Mouse (Mus musculus): ENCODE measurements around the gene Nmnat3. TPM values are rescaled to one million over a fixed set of nuclear protein-coding genes. Genes with fewer than 3 reads are reported as not detected.
"Not testable (repeated sequence)": the region's sequence is repeated elsewhere in the genome, so short reads cannot be mapped to it uniquely, and the experiment has no call there.

Gene Nmnat3
- 5.2 and 5.3 TPM in 2 replicates for polyA plus RNA-seq (2014; fragmentation: Nextera tagmentation; extraction: Ambion mirVana)

DNA sequence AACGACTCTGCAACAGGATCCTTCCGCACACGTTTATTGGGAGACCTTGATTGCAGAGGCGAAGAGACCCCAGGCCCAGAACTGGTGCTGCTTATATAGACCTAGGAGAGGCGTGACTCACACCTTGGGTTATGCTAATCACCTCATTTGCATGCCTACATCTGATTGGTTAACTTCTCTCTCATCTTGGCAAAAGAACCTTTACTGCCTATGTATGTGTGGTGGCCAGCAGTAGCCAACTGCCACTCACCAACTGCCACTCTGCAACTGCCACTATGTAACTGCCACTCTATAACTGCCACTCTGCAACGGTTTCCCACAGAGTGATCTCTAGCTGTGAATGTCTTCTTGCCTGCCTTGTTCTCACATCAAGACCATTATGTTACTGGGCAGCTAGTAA, at the start of gene Nmnat3:
TSS of gene Nmnat3 (plus strand) at position 301 of the 400 bp plus-strand sequence.
- ATAC-seq (ENCODE audit: insufficient read depth); H3K4me2 ChIP-seq: not testable (repeated sequence)

GRCm38 (mm10) chr9:98243481-98243880, 43.8 kb upstream of the Nmnat3 start:
- no peaks in the 10 kb centered on the region for H3K9me3 ChIP-seq (ENCODE audit: low read depth, low read length)
- no peak for DNase-seq
- no peaks in the 10 kb centered on the region for H3K36me3 ChIP-seq (ENCODE audit: insufficient read depth)
- H3K27ac ChIP-seq (ENCODE audit: low read depth), result no peak overlapping the region
- TF ChIP-seq CTCF (IDR thresholded peaks at IDR 0.05; ENCODE audit: low read depth), result no peak
- ATAC-seq (ENCODE audit: insufficient read depth), result no peak
- no peaks in the 10 kb centered on the region for H3K4me1 ChIP-seq (ENCODE audit: insufficient read depth)
- WGBS, result 87% methylated on average over 2 of the region's 2 CpGs
- H3K4me2 ChIP-seq, result no peak overlapping the region
- H3K4me3 ChIP-seq (ENCODE audit: low read depth, low read length), result no peak overlapping the region
- no peak overlapping the region for H3K9ac ChIP-seq
- no peaks in the 10 kb centered on the region for H3K27me3 ChIP-seq (ENCODE audit: insufficient read depth, low read length)

More for the DNA sequence above, at the start of gene Nmnat3:
- H3K4me1 ChIP-seq (ENCODE audit: insufficient read depth); H3K36me3 ChIP-seq (ENCODE audit: insufficient read depth); DNase-seq; H3K27ac ChIP-seq (ENCODE audit: low read depth); H3K27me3 ChIP-seq (ENCODE audit: insufficient read depth, low read length); H3K9me3 ChIP-seq (ENCODE audit: low read depth, low read length); H3K9ac ChIP-seq; H3K4me3 ChIP-seq (ENCODE audit: low read depth, low read length): not testable (repeated sequence)
- WGBS, result 77% methylated on average over 6 of the region's 6 CpGs

GRCm38 (mm10) chr9:98244223-98244622, 43.0 kb upstream of the Nmnat3 start:
- peak; percentile 50 for DNase-seq
- ATAC-seq (ENCODE audit: insufficient read depth), result no peak

DNA sequence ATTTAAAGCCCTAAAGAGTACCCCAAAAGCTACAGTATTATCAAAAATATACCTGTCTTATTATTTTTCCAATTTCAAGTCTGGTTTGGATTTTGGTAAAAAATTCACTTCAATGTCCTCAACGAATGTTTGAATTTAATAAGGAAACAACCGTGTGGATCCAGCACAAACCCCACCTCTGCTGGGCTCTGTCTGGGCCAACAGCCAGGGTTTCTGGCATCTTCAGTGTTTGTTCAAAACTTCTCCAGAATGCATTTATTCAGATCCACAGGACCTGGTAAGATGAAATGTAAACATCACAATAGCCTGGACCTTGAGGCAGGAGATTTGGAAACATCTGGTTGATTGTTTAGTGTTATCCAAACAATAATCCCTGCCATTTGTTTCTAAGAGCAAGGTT, 42.0 kb upstream of the Nmnat3 start:
- WGBS, result 65% methylated on average over 2 of the region's 2 CpGs
- H3K9ac ChIP-seq, result no peak overlapping the region
- no peaks in the 10 kb centered on the region for H3K4me1 ChIP-seq (ENCODE audit: insufficient read depth)
- TF ChIP-seq CTCF (IDR thresholded peaks at IDR 0.05; ENCODE audit: low read depth), result no peak
- H3K4me3 ChIP-seq (ENCODE audit: low read depth, low read length), result no peak overlapping the region
- no peak overlapping the region for H3K27ac ChIP-seq (ENCODE audit: low read depth)
- DNase-seq (no peak), ATAC-seq (ENCODE audit: insufficient read depth) (no peak)
- no peaks in the 10 kb centered on the region for H3K36me3 ChIP-seq (ENCODE audit: insufficient read depth)
- H3K27me3 ChIP-seq (ENCODE audit: insufficient read depth, low read length), result no peaks in the 10 kb centered on the region
- H3K4me2 ChIP-seq, result no peak overlapping the region
- H3K9me3 ChIP-seq (ENCODE audit: low read depth, low read length), result no peaks in the 10 kb centered on the region

More at GRCm38 (mm10) chr9:98244223-98244622, 43.0 kb upstream of the Nmnat3 start:
- Histone ChIP-seq H3K27me3 (ENCODE audit: insufficient read depth, low read length) (no peaks in the 10 kb centered on the region), H3K4me2 (no peak overlapping the region), H3K36me3 (ENCODE audit: insufficient read depth) (no peaks in the 10 kb centered on the region), H3K9me3 (ENCODE audit: low read depth, low read length) (no peaks in the 10 kb centered on the region), H3K9ac (no peak overlapping the region), H3K4me3 (ENCODE audit: low read depth, low read length) (no peak overlapping the region), H3K27ac (ENCODE audit: low read depth) (no peak overlapping the region), H3K4me1 (ENCODE audit: insufficient read depth) (no peaks in the 10 kb centered on the region)
- 43% methylated on average over 2 of the region's 2 CpGs for WGBS
- TF ChIP-seq CTCF (IDR thresholded peaks at IDR 0.05; ENCODE audit: low read depth), result peak; percentile 61

DNA sequence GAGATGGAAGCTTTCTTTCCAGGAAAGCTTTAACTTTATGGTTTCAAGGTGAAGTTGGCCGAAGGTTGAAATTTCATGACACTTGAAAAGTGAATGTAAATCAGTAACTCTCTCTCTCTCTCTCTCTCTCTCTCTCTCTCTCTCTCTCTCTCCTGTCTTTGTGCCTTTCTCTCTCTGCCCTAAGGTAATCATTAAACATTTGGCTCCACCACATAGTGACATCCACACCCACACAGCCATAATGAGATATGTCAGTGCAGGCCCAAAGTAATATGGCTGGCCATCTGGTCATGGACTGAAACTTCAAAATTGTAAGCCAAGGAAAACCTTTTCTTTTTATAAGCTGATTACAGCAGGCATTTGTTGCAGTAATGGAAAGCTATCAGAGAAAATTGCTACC, 40.9 kb upstream of the Nmnat3 start:
- WGBS, result 78% methylated on average over 1 of the region's 1 CpGs
- DNase-seq, result no peak
- H3K9me3 ChIP-seq (ENCODE audit: low read depth, low read length), result no peaks in the 10 kb centered on the region
- H3K4me2 ChIP-seq, result no peak overlapping the region
- H3K27me3 ChIP-seq (ENCODE audit: insufficient read depth, low read length), result no peaks in the 10 kb centered on the region
- H3K4me3 ChIP-seq (ENCODE audit: low read depth, low read length), result no peak overlapping the region
- no peak overlapping the region for H3K9ac ChIP-seq
- no peak for TF ChIP-seq CTCF (IDR thresholded peaks at IDR 0.05; ENCODE audit: low read depth)
- H3K4me1 ChIP-seq (ENCODE audit: insufficient read depth), result no peaks in the 10 kb centered on the region
- ATAC-seq (ENCODE audit: insufficient read depth), result no peak
- H3K36me3 ChIP-seq (ENCODE audit: insufficient read depth), result no peaks in the 10 kb centered on the region
- no peak overlapping the region for H3K27ac ChIP-seq (ENCODE audit: low read depth)

GRCm38 (mm10) chr9:98260210-98260609, 27.0 kb upstream of the Nmnat3 start:
- H3K9ac ChIP-seq, result no peak overlapping the region
- no peak for ATAC-seq (ENCODE audit: insufficient read depth)
- no peak overlapping the region for H3K27ac ChIP-seq (ENCODE audit: low read depth)
- no peaks in the 10 kb centered on the region for H3K9me3 ChIP-seq (ENCODE audit: low read depth, low read length)
- DNase-seq, result no peak
- no peaks in the 10 kb centered on the region for H3K4me1 ChIP-seq (ENCODE audit: insufficient read depth)
- no peaks in the 10 kb centered on the region for H3K27me3 ChIP-seq (ENCODE audit: insufficient read depth, low read length)
- no peak for TF ChIP-seq CTCF (IDR thresholded peaks at IDR 0.05; ENCODE audit: low read depth)
- 79% methylated on average over 8 of the region's 8 CpGs for WGBS
- no peak overlapping the region for H3K4me2 ChIP-seq
- no peak overlapping the region for H3K4me3 ChIP-seq (ENCODE audit: low read depth, low read length)
- H3K36me3 ChIP-seq (ENCODE audit: insufficient read depth), result no peaks in the 10 kb centered on the region

DNA sequence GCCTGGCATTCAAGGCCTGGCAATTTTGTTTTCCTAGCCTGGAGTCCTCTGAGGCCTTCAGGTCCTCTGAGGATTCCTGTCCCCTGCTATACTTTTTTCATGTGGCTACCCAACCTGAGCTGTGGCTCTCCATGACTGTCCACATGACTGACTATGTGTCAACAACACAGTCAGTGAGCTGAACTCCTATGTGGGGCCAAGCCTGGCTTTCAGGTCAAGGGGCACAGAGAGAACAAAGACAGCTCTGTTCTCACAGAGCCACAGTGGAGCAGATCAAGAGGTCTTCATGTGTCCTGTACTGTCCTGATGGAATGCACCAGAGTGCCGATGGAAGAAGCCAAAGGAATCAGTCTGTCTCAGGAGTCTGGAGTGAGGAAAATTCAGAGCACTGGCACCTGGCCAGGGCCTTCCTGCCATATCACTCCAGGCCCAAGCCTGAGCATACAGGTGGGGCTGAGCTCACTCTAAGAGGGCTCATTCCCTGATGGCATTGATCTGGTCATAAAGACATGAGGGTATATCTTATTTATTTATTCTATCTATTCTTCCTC, 25.7 kb upstream of the Nmnat3 start:
- DNase-seq (no peak), ATAC-seq (ENCODE audit: insufficient read depth) (no peak)
- Histone ChIP-seq H3K9ac (no peak overlapping the region), H3K4me1 (ENCODE audit: insufficient read depth) (no peaks in the 10 kb centered on the region), H3K9me3 (ENCODE audit: low read depth, low read length) (no peaks in the 10 kb centered on the region), H3K27ac (ENCODE audit: low read depth) (no peak overlapping the region), H3K4me2 (no peak overlapping the region), H3K36me3 (ENCODE audit: insufficient read depth) (no peaks in the 10 kb centered on the region), H3K4me3 (ENCODE audit: low read depth, low read length) (no peak overlapping the region), H3K27me3 (ENCODE audit: insufficient read depth, low read length) (no peaks in the 10 kb centered on the region)
- 22% methylated on average over 1 of the region's 1 CpGs for WGBS
- TF ChIP-seq CTCF (IDR thresholded peaks at IDR 0.05; ENCODE audit: low read depth), result no peak

GRCm38 (mm10) chr9:98264916-98265315, 22.3 kb upstream of the Nmnat3 start:
- no peaks in the 10 kb centered on the region for H3K9me3 ChIP-seq (ENCODE audit: low read depth, low read length)
- DNase-seq, result no peak
- WGBS, result 74% methylated on average over 5 of the region's 5 CpGs
- no peaks in the 10 kb centered on the region for H3K36me3 ChIP-seq (ENCODE audit: insufficient read depth)
- no peak overlapping the region for H3K4me2 ChIP-seq
- TF ChIP-seq CTCF (IDR thresholded peaks at IDR 0.05; ENCODE audit: low read depth), result no peak
- H3K4me1 ChIP-seq (ENCODE audit: insufficient read depth), result no peaks in the 10 kb centered on the region
- no peak overlapping the region for H3K27ac ChIP-seq (ENCODE audit: low read depth)
- H3K4me3 ChIP-seq (ENCODE audit: low read depth, low read length), result no peak overlapping the region
- ATAC-seq (ENCODE audit: insufficient read depth), result no peak
- no peak overlapping the region for H3K9ac ChIP-seq
- no peaks in the 10 kb centered on the region for H3K27me3 ChIP-seq (ENCODE audit: insufficient read depth, low read length)
